Mouse (Mus musculus): ENCODE measurements around the gene Cilp.
"Not testable (repeated sequence)": the region's sequence is repeated elsewhere in the genome, so short reads cannot be mapped to it uniquely, and the experiment has no call there.

Cilp gene

GRCm38 (mm10) chr9:65264959-65265358 lies at the start of gene Cilp:
Gene Cilp (plus strand): TSS chr9:65265180.
- DNase-seq (ENCODE audit: low spot score in 2 of 2): no peak

- peak in 1 of 2 experiments; percentile 37 for DNase-seq (ENCODE audit: low spot score in 2 of 2)
These were observed 49.4 kb upstream of the Cilp start for GRCm38 (mm10) chr9:65215494-65216126.

DNA sequence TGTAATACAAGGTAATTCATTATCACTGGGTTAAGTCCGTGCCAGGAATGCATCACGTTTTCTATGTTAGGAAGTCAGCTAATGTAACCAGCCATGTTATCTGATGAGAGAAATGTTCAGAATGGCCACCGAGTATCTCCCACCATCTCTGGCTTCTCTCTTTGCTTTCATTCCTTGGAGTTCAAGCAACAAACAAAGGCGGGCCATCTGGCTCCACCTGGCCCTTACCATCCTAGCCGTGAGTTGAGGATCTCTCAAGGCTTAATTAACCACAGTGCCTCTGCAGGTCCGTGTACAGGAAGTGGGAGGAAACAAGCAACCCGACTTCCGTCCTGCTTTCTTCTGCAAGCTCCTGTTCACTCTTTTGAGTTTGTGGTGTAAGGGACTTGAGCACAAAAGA lies 48.0 kb upstream of the Cilp start:
- DNase-seq (ENCODE audit: low spot score in 2 of 2): no peak

GRCm38 (mm10) chr9:65217661-65218060 lies 47.3 kb upstream of the Cilp start:
- no peak for DNase-seq (ENCODE audit: low spot score in 2 of 2)

DNA sequence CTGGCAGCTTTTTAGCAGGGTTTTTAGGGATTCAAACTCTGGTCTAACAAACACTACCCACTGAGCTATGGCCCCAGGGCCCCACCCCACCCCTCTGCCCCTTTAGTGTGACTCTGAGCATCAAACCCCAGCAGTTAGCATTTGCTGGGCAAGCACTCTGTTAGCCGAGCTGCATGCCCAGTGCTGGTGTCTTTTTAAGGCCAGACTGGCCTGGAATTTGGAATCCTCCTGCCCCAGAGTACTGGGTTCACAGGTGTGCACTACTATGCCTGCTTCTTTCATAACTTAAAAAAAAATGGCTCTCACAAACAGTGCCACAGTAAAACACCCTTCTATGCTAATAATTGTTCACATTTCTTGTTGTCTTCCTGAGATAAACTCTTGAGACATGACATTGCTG lies 46.1 kb upstream of the Cilp start:
- DNase-seq (ENCODE audit: low spot score in 2 of 2): no peak

DNA sequence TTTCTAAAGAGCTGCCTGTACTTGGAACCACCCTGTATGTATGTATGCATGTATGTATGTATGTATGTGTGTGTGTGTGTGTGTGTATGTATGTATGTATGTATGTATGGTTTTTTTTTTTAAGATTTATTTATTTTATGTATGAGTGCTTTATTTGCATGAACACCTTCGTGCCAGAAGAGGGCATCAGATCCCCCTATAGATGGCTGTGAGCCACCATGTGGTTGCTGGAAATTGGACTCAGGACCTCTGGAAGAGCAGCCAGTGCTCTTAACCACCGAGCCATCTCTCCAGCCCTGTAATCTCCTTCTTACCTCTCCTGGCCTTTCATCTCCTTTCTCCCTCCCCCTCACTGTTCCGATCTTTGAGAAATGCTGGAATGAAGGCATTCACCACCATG lies 44.6 kb upstream of the Cilp start:
- DNase-seq (ENCODE audit: low spot score in 2 of 2): not testable (repeated sequence)

- no peak for DNase-seq (ENCODE audit: low spot score in 2 of 2)
These were observed 41.1 kb upstream of the Cilp start for GRCm38 (mm10) chr9:65223927-65224326.

DNA sequence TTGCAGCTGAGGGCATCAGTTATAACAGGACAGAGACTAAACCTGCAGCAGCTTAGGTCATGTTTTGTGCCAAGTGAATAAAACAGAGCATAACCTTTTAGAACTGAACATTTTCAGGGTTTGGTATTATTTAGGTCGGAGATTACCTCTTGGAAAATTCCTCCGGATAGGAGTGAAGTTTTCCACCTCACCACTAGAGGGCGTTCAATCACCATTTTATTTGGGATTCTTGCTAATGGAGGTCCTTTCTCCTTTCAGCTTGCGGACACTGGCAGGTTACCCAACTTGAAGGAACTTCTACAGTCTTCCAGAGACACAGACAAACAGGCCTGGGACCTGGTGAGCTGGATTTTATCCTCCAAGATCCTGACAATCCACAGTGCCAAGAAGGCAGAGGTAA lies 39.2 kb upstream of the Cilp start:
- DNase-seq (ENCODE audit: low spot score in 2 of 2): no peak

- no peak for DNase-seq (ENCODE audit: low spot score in 2 of 2)
These were observed 34.7 kb upstream of the Cilp start for GRCm38 (mm10) chr9:65230250-65230649.

DNA sequence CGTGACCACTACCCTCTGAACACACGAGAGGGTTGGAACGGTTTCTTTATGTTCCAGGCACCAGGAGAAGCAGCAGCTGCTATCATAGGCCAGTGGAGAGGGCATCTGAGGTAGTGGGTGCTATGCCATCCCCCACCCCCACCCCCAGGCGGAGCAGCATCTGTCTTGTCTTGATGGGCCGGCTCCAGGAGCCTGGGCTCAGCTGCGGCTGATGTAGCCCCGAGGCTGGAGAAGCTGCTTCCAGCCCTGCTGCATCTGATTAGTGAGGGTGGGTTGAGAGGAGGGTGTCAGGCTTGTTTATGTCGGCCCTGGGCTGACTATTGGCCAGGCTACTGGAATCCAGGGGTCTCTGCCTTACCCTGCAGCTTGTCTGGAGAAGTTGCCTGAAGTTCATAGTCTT lies 33.7 kb upstream of the Cilp start:
- no peak for DNase-seq (ENCODE audit: low spot score in 2 of 2)

- no peak for DNase-seq (ENCODE audit: low spot score in 2 of 2)
These were observed 31.6 kb upstream of the Cilp start for GRCm38 (mm10) chr9:65233243-65233985.

- no peak for DNase-seq (ENCODE audit: low spot score in 2 of 2)
These were observed 30.2 kb upstream of the Cilp start for GRCm38 (mm10) chr9:65234734-65235133.

DNA sequence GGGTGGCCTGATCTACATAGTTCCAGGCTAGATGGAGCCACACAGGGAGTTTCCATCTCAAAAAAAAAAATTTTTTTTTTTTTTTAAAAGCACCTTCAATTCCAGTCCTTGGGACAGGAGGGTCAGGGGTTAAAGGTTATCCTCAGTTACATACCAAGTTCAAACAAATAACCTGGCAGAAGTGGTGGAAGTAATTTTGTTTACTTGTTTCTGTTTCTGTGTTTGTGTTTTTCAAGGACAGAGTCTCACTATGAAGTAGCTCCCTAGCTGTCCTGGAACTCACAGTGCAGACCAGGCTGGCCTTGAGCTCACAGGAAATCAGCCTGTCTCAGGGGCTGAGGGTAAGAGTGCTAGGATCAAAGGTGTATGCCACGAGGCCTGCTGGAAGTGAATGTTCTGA lies 29.4 kb upstream of the Cilp start:
- no peak for DNase-seq (ENCODE audit: low spot score in 2 of 2)

GRCm38 (mm10) chr9:65237616-65238015 lies 27.4 kb upstream of the Cilp start:
- DNase-seq (ENCODE audit: low spot score in 2 of 2): peak in 1 of 2 experiments; percentile 39

DNA sequence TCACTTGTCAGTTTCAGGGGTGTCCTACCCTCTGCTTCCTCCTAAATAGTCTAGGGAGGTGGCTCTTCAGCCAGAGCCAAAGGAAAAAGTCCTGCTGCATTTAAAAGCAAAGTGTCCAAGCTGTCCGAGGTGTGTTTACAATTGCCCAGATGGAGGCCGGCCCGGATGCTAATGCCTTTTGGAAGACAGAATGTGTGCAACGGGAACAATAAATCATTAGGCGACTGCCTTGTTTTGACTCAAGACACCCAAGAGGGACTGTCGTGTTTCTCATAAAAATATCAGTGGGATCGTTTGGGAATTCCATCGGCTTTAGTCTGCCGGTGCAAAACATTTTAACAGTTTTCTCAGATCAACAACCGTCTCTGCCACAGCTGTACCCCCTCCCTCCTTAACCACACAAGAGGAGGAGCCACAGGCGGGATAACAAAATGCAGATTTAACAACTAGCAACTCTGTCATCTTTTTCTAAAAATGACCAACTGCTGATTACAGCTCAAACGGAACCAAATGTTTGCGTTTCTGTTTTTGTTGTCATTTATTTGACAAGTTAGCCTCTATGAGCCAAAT lies 26.7 kb upstream of the Cilp start:
- DNase-seq (ENCODE audit: low spot score in 2 of 2): peak in 1 of 2 experiments; percentile 48

DNA sequence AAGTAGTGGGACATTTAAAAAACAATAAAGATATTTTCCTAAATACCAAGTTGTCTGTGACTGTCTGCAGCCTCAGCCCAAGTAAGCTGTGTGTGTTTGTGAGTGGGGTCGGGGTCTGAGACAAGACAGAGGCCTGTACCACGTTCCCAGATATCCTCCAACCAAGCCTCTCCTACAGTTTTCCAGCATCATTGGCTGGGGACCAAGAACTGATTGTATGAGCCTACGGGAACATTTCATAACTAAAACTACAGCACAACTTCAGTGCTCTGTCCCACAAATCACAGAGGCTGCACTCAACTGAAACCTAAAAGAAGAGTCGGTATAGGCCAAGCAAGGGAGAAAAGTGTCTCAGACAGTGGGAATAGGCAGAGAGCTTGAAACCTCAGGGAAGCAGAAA lies 25.8 kb upstream of the Cilp start:
- DNase-seq (ENCODE audit: low spot score in 2 of 2): no peak

GRCm38 (mm10) chr9:65239731-65240130 lies 25.2 kb upstream of the Cilp start:
- no peak for DNase-seq (ENCODE audit: low spot score in 2 of 2)

- no peak for DNase-seq (ENCODE audit: low spot score in 2 of 2)
These were observed 24.4 kb upstream of the Cilp start for GRCm38 (mm10) chr9:65240587-65240986.

GRCm38 (mm10) chr9:65241973-65242372 lies 23.0 kb upstream of the Cilp start:
- DNase-seq (ENCODE audit: low spot score in 2 of 2): no peak

DNA sequence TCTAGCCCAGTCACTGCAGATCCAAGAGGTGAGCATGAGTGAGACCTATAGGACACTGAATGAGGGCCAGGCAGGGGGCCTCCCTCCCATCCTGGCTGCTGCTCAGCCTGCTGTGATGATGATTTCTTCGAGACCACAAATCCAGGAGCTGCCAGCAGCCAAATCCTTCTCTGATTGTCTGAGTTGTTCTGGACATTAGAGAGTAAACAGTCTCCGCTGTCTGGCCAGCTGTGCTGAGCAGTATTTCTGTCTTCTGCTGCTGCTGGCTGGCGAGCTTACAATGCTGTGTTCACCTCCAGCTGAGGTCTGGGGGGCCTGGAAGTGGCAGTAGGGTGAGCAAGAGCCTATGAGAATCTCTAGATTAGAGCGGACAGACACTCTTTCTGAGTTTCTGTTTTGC lies 21.7 kb upstream of the Cilp start:
- DNase-seq (ENCODE audit: low spot score in 2 of 2): no peak

- no peak for DNase-seq (ENCODE audit: low spot score in 2 of 2)
These were observed 20.8 kb upstream of the Cilp start for GRCm38 (mm10) chr9:65244036-65244806.
